Mouse (Mus musculus) lung, adult 2 months (tissue): Measurements from ENCODE around the gene Adgrf5. TPM values are rescaled to one million over a fixed set of nuclear protein-coding genes. Genes with fewer than 3 reads are reported as not detected.
"Not testable (repeated sequence)": the region's sequence is repeated elsewhere in the genome, so short reads cannot be mapped to it uniquely, and the experiment has no call there.

Experiments
- DNase-seq: peaks from one replicate; pipeline ENCODE4 v3.0.0; 2022
- H3K4me1 ChIP-seq: fragments of 200-500 bp; 2 replicates; pipeline ENCODE4 v1.6.1; 2011; ENCODE audit warnings: low read length; ENCODE audit not compliant: control insufficient read depth, insufficient read depth
- H3K4me3 ChIP-seq: fragments of 200-500 bp; replicated peaks from 2 replicates; pipeline ENCODE3; 2011; ENCODE audit warnings: low read depth, mild to moderate bottlenecking, control low read depth, low read length; ENCODE audit errors: extremely low read depth
- CTCF ChIP-seq: fragments of 200-500 bp; IDR thresholded peaks from 2 replicates; pipeline ENCODE4 v1.5.1; 2011; ENCODE audit warnings: mild to moderate bottlenecking, low read length, control low read depth; ENCODE audit not compliant: insufficient read depth
- POLR2A ChIP-seq: fragments of 200-500 bp; IDR thresholded peaks from 2 replicates; pipeline ENCODE4 v1.6.1; 2011; ENCODE audit warnings: low read depth, mild to moderate bottlenecking, control low read depth, low read length, borderline replicate concordance; ENCODE audit errors: extremely low read depth
- WGBS: fragments of 180-500 bp; shearing (Covaris S2); methylation state at CpG from one replicate; pipeline ENCODE4 v1.1.7; 2018; 5-methylcytosine and 5-hydroxymethylcytosine counted together
- polyA plus RNA-seq: library from polyadenylated mRNA; depleted of rRNA; stranded (reverse); fragments of >200 nt; gene quantifications from 2 replicates; pipeline ENCODE4 v1.2.3, GENCODE M21; 2012

Gene Adgrf5
- polyA plus RNA-seq, 1 experiment: 327 TPM

DNA sequence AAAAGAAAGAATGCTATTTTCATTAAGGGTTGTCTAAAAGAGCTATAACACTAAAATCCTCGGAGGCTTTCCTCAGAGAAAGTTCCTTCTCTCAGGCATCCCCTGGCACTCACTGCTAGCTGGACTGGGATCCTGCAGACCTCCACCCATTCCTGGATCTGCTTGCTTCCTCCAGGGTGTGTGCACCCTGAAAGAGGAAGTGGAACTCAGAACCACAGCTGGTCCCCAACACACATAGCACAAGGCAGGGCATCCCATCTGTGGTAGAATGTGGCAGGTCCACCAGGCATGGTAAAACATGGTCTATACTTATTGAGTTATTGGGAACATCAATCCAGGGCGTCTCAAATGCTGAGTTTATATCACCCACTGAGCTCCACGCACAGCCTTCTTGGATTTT is 22.0 kb upstream of the Adgrf5 start:
- no peak for DNase-seq
- no peak for TF ChIP-seq CTCF
- no peak for TF ChIP-seq POLR2A
- 77% methylated on average over 3 of the region's 3 CpGs for WGBS
- peaks cover 16% of the 10 kb centered on the region for H3K4me1 ChIP-seq
- H3K4me3 ChIP-seq: no peak overlapping the region

DNA sequence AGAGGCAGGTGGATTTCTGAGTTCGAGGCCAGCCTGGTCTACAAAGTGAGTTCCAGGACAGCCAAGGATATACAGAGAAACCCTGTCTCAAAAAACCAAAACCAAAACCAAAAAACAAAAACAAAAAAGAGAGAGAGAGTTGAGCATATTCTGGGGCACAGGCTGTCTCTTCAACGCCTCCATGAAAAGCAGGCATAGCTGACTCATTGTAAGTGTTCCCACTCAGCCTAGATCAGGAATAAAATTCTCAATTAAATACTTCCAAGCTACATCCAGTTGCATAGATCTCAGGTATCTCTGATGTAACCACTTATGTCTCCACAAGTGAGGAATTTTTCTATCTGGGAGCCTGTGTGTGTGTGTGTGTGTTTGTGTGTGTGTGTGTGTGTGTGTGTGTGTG is 13.8 kb upstream of the Adgrf5 start:
- not testable (repeated sequence) for DNase-seq, H3K4me3 ChIP-seq, H3K4me1 ChIP-seq
- 81% methylated on average over 2 of the region's 2 CpGs for WGBS

DNA sequence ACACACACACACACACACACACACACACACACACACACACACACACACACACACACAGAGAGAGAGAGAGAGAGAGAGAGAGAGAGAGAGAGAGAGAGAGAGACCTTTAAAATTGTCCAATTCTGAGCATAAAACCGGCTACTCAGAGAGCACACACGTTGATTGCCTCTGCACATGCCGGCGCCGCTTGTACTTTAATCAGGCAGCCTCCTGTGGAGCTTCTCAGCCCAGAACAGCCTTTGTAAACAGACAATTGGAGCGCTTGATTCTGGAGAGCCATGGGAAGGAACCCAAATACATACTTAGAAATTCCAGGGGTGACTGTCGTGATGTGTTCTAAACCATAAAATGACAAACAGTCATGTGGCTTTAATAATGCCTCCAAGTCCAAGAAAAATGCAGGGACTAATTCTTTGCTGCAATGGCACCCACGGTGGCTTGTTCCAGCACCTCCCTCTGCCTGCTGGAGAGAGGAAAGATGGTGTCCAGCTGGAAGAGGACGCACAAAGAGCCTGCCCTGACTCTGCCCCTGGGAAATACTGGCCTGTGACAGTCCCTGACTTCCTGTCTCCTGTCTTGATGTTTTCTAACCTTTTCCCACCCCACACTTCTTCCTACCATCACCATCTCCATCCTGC is 2.2 kb upstream of the Adgrf5 start:
- no peak overlapping the region for H3K4me3 ChIP-seq
- WGBS: 13% methylated on average over 9 of the region's 9 CpGs
- TF ChIP-seq POLR2A (no peak), CTCF (no peak)
- DNase-seq: no peak
- peaks cover 4% of the 10 kb centered on the region; the same call in 1 of the 2 replicates for H3K4me1 ChIP-seq

DNA sequence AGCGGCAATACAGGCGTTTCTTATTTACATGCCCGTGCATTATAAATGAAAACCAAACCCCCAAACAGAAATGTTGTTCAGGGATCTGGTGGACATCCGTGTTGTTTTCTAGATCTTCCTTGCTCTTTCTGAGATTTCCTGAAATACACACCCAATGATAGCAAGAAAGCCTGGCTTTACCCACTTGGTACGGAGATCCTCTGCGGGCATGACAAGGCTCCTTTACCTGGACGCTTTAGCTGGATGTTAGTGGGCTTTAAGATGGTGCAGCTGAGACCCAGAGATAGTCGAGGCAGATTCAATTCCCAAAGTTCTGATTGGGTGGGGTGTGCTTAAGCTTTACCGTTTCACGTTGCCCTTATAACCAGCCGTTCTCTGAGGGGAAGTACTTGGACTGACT is 770 bp downstream of the Adgrf5 start:
- no peak for TF ChIP-seq CTCF
- DNase-seq: no peak
- peak overlapping the region; percentile 98 for H3K4me3 ChIP-seq
- peaks cover 11% of the 10 kb centered on the region for H3K4me1 ChIP-seq
- 30% methylated on average over 11 of the region's 11 CpGs for WGBS

DNA sequence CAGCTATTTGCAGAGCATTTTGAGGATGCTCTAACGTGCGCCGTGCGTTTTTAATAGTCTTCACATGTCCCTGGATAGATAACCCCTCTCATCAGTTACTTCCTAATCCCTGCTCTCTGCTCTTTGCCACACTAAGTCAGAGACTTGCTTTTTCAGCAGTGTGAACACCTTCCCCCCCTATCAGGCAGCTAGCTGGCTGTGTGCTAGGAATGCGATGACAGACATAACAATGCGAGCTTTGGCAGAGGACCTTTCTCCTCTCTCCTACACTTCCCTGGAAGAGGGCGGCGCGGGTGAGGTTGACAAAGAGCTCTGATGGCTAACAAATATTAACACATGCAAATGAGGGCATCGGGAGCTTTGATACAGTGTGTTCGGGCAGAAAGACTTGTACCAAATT is 2.1 kb downstream of the Adgrf5 start:
- H3K4me1 ChIP-seq: peaks cover 13% of the 10 kb centered on the region
- H3K4me3 ChIP-seq: peak overlapping the region; percentile 16
- TF ChIP-seq POLR2A (peak; percentile 57; the same call in 1 of the 2 replicates), CTCF (no peak)
- WGBS: 20% methylated on average over 11 of the region's 11 CpGs
- DNase-seq: no peak

DNA sequence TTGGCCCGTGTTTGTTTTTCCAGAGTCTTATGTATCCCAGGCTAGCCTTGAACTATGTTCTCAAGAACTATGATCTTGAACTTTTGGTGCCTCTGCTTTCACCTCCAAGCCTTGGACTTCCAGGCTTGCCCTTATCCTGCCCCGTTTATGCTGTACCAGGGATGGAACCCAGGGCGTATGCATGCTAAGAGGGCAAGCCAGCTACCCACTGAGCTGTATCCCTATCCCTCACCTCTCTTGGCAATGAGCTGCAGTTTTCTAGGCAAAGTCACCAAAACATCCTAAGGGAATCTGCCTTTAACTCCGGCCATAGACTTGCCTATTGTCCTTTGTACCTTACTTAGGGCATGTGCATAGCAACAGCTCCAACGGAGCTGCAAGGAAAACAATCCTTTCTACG is 2.6 kb downstream of the Adgrf5 start:
- peak overlapping the region; percentile 20 for H3K4me3 ChIP-seq

DNA sequence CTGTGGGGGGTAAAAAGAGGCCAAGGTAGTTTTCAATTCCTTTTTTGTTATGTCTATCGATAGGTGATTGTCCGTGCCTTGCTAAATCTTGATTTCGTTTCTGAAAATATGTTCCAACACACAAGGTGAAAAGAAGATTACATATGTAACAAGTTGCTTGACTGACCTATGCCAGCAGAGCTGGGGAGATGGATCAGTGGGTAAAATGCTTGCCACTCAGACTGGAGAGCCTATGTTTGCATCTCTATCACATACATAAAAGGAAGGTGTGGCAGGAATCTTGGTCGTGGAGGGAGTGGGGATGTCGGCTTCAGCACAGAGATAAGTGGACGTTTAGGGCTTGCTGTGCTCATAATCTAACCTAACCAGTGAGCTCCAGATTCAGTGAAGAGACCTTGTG is 3.7 kb downstream of the Adgrf5 start:
- no peak for DNase-seq
- Histone ChIP-seq H3K4me1 (peaks cover 20% of the 10 kb centered on the region), H3K4me3 (no peak overlapping the region)
- TF ChIP-seq CTCF: no peak
- no peak for TF ChIP-seq POLR2A
- WGBS: 45% methylated on average over 6 of the region's 6 CpGs

More for the DNA sequence above, 2.6 kb downstream of the Adgrf5 start:
- WGBS: 41% methylated on average over 6 of the region's 6 CpGs
- no peak for TF ChIP-seq POLR2A
- TF ChIP-seq CTCF: no peak
- no peak for DNase-seq
- peaks cover 15% of the 10 kb centered on the region for H3K4me1 ChIP-seq

DNA sequence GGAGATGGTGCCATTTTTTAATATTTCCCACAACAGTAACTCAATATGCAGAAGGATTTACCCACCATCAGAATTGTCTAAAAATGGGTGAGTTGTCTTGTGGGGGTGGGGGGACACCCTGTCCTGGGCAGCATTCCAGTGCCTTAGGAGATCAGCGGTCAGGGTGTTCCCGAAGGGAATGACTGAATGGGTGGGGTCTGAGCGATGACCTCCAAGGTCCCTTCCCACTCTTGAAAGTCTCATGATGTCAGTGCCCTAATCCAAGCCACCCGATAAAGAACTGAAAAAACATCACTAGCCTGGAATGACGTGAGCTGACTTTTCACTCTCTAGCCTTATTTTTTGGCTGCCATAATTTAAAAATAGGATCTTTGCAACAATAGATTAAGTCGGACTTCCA is 5.0 kb downstream of the Adgrf5 start:
- WGBS: 40% methylated on average over 6 of the region's 6 CpGs
- Histone ChIP-seq H3K4me3 (no peak overlapping the region), H3K4me1 (peaks cover 21% of the 10 kb centered on the region)
- DNase-seq: no peak
- no peak for TF ChIP-seq CTCF
- no peak for TF ChIP-seq POLR2A

DNA sequence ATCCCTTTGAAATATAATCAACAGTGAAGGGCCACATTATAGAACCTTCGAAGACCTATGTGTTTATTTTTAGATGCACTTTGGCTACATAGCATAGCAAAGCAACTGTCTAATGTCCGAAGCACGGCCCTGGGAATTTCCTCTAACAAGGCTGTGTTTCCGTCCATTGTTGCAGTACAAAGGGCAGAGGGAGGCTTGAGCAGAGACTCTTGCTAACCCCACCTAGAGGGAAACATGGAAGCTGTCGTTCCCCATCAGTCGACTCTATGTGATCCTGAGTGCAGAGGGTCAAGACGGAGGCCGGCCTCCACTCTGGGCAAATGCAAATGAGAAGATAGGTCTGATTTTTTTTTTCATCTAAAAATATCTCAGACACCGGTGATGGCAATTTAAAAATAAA is 6.2 kb downstream of the Adgrf5 start:
- DNase-seq: no peak
- no peak overlapping the region for H3K4me3 ChIP-seq
- 46% methylated on average over 9 of the region's 9 CpGs for WGBS
- peaks cover 21% of the 10 kb centered on the region for H3K4me1 ChIP-seq
- TF ChIP-seq CTCF (no peak), POLR2A (no peak)

DNA sequence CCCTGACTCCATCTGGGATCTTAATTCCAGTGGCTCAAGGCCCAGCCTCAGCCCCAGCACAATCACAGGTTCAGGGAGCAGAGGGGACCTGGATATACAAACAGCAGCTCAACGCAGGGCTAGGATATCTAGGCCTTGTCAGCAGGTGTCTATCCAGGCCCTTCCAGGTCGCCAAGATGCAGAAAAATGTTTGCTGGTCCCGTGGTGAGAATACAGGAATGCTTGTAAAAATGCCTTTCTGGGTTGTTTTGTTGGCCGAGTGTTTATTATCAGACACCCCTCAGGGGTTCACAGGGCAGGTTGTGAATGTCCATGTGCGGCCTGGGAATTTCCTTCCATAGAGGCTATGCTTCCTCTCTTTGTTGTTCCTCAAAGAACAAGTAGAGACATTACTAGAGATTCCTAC is 7.9 kb downstream of the Adgrf5 start:
- WGBS: 50% methylated on average over 5 of the region's 5 CpGs
- Histone ChIP-seq H3K4me3 (no peak overlapping the region), H3K4me1 (peaks cover 26% of the 10 kb centered on the region)
- no peak for DNase-seq
- TF ChIP-seq POLR2A (no peak), CTCF (no peak)

DNA sequence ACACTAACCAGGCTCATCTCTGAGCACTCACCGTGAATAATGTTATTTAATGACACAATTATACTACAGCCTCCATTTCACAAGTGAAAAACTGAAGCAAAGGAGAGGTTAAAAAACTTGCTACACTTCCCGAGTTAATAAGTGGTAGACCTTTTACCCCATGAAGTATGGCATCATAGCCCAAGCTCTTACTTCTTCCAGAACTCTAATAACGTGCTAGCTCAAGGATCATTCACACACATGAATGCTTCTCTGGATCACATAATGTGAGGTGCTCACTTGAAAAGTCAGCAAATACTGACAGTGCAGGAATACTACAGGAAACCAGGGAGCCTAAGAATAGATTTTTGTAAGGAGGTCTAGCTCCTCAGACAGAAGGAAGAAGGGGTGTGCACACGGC is 12.4 kb downstream of the Adgrf5 start:
- peaks cover 40% of the 10 kb centered on the region for H3K4me1 ChIP-seq
- H3K4me3 ChIP-seq: no peak overlapping the region
- DNase-seq: no peak
- TF ChIP-seq POLR2A: no peak
- TF ChIP-seq CTCF: no peak
- WGBS: 50% methylated on average over 4 of the region's 4 CpGs
